Mouse (Mus musculus) gastrocnemius, postnatal 4 days (tissue): ENCODE data around the gene Opa1. TPM values are rescaled to one million over a fixed set of nuclear protein-coding genes. Genes with fewer than 3 reads are reported as not detected.

Experiments used
- DNase-seq, 2 experiments: peaks; one replicate each; pipeline ENCODE4 v3.0.0; 2021 to 2022; ENCODE audit warnings: low spot score in 2 of 2, mixed read lengths in 2 of 2
- long read RNA-seq, 2 experiments: library from polyadenylated mRNA; stranded (forward); transcript quantifications; one replicate each; pipeline ENCODE4 v2.0.0; 2021
- total RNA-seq, 2 experiments: library from RNA; stranded (reverse); gene quantifications; 2 replicates each; pipeline ENCODE4 v1.2.3; 2021

The Opa1 gene
- 10 to 100 TPM; 57.7 to 59.4 TPM for total RNA-seq
- long read RNA-seq, experiment 1, full-length matches to known transcripts = 35 of 82 reads
- long read RNA-seq, experiment 1, partial matches to known transcripts = 7 of 82 reads
- long read RNA-seq, experiment 1, other reads (novel, unspliced or antisense) = 40 of 82 reads
- long read RNA-seq, experiment 2, full-length matches to known transcripts = 29 of 86 reads
- long read RNA-seq, experiment 2, partial matches to known transcripts = 7 of 86 reads
- long read RNA-seq, experiment 2, other reads (novel, unspliced or antisense) = 50 of 86 reads

DNA sequence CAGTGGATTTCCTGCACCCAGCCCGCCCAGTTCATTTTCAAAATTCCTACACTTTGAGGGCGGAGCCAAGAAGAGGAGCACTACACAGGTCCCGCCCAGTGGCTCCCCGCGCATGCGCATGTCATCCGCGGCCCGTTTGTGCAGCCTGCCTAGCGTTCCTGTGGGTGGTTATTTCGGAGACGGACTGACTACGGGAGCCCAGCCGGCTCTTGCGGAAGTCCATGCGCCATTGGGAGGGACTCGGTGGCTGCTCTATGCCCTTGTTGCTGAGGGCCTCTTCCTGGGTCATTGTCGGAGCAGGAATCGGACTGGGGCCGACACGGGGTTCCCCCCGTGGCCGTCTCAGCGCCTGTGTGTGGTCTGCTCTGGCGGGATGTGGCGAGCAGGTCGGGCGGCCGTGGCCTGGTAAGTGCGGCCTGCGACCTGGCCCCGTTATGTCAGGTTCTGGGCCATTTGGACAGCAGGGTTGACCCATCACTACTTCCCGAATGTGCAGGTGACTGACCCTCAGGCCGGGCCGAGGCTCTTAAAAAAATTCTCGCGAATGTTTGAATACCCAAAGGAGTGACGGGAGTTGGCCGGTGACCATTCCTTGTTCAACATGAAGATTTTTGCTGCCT lies at the start of gene Opa1:
Gene Opa1, plus strand, starts transcription at position 168 of the 620 bp plus-strand sequence.
- peak; percentile 95 to 98 for DNase-seq

DNA sequence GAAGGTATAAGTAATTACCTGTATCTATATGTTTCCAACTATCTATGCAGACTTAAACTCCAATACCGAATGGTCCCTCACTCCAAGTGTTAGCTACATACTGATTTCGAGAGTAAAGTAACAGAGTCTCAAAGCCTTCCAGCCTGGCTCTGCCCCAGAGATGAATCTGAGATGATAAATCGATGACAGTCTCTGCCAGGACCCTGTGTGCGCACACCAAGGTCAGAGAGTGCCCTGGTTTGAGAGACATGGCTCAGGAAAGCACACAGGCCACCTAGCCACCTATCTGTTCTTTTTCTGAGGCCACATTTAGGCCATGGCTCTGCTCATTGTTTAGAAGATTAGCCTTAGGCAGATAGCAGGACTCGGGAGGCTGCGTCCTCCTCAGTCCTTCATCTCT lies 45.5 kb upstream of the Opa1 start:
- no peak for DNase-seq

DNA sequence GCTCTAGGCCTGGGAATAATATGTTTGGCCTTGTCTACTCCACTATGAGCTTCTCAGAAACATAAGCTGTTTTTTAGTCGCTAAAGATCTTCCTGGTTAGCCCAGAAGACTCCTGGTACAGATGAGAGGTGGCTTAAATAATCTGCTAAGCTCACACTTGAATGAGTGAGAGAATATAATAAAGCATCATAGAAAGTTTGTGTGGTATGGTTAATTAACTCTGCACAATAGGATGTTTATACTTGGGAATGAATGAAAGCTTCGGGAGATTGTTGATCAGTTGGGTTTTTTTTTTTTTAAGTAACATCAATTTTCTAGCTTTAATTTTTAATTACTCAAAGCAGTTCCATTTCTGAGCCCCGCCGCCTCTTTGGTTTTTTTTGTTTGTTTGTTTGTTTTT lies 43.3 kb upstream of the Opa1 start:
- no peak for DNase-seq

DNA sequence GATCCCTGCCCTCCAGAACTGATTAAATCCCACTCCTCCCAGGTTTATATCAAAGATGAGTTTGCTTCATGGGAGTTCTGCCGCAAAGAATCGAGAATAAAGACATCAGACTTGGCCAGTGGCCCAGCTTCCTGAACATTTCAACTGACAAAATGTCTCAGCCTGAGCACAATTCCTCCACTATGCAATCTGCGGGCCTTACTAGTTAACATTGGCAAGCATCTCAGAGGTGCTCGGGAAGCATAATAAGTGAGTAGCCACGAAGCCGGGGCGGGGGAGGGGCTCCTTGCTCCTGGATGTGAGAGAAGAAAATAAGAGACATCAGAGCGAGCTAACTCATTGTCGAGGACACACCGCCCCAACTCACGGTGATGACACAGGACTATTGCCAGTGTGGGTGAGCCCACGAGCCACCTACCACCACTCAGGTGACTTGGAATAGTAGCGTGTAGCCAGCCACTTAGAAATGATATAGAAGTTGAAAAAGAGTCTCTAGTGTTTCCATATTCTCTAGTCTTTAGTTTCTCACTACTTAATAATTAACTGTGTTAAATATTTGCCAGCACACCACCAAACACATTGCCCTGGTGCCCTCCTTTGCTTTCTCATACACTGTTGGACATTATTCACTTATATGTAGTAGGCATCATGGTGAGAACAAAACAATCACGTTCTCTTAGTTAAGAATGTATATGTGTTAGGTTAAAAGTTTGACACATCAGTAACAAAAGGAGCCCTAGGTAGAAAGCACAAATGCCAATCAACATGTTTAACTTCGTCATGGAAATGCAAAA lies 42.5 kb upstream of the Opa1 start:
- no peak for DNase-seq

DNA sequence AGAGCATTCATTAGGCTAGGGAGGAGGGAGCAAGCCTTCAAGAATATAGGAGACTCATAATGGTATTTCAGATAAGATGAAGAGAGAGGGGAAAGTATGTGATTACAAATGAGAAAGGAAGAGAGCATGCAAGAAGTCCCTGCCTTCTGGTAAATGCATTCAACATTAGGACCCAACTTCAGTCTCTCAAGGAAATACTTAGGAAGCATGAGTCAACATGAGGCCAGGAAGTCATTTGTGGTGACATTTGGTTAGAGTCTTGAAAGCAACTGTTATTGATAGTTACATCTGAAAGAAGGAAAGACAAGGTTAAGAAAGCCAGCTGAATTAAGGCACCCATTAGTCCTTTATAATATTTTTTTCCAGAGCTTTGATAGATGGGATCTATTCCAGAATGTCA lies 39.2 kb upstream of the Opa1 start:
- no peak for DNase-seq

DNA sequence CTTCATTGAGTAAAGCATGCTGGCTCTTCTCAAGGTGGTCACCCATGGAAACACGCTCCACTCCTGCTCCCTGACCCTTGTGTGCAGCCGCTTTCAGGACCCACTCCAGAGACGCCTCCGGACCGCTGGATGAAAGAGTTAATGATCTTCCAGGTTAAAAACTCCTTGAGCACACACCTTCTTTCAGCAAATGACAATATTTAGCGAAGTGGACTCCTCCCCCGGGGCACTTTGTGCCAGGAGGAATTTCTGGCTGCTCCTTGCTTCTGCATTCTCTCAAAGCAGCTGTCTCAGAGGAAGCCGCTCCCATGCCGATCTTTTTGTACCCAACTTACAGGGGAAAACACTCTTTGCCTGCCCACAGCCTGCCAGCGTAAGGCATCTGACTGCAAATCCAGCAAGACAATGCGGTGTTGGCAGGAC lies 37.9 kb upstream of the Opa1 start:
- no peak for DNase-seq

DNA sequence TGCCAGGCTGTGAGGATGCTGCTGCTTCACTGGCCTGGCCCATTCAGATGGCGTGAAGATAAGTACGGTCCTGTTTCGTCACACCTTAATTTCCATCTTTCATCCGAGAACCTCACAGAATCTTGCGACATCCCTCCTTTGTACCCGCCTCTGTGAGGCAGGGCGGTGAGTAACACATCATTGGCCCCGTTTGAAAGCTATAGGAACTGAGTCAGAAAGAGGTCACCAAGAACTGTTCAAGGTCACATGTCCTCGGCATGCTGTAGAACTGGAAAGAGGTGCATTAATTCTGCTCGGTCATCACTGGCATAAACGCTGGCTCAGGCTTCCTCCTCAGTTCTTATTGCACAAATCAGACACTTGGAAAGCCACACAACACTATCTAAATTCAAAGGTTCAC lies 34.3 kb upstream of the Opa1 start, which contains the start of gene Atp13a4:
Gene Atp13a4, minus strand, starts transcription at position 36 of the 400 bp plus-strand sequence.
- no peak for DNase-seq

DNA sequence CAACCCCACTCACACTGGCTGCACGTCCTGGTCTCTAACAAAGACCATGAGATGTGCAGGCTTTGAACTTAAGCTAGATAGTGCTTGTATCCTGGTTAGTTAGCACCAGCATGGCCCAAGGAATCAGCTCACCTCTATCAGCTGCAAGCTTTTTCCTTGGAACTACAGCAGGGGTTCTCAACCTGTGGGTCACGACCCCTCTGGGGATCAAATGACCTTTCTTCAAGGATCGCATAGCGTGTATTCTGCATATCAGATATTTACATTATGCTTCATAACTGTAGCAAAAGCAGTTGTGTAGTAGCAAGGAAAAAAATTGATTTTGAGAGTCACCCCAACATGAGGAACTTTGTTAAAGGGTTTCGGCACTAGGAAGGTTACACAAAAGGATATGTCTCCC lies 19.5 kb upstream of the Opa1 start:
- DNase-seq = no peak

DNA sequence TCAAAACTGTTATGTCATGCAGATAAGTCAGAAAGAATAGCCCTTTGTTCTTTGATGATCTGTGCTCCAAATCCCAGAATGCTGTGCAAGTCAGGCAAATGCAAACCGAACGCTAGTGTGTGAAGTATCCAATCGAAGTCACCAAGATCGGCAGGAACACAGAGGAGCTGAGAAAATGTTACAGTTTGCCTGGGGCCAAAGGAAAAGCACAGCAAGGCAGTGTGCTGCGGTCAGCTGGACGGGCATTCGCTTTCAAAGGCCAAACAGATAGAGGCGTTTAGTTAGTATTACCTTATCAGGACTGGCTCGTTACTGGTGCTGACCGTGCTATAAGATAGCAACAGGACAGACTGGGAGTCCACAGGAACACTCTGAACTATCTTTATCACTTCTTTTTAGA lies 18.7 kb upstream of the Opa1 start:
- DNase-seq = no peak

DNA sequence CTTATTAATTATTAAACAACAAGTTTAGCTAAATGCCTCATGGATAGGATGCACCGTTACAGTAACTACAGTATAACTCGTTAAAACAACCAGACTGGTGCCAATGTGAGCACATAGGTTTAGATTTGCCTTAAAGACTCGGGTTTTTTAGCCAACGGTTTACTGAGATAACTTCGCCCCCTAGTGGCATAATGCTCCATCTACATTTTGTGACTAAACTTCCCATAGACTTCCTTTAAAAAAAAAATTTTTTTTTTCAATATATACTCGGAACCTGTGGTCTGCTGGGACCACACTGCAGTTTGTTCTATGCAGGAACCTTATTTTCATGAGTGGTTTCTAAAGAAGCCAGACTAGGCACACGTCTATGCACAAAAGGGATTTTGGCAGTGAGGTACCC lies 18.3 kb upstream of the Opa1 start:
- DNase-seq = peak in 1 of 2 experiments; percentile 24

DNA sequence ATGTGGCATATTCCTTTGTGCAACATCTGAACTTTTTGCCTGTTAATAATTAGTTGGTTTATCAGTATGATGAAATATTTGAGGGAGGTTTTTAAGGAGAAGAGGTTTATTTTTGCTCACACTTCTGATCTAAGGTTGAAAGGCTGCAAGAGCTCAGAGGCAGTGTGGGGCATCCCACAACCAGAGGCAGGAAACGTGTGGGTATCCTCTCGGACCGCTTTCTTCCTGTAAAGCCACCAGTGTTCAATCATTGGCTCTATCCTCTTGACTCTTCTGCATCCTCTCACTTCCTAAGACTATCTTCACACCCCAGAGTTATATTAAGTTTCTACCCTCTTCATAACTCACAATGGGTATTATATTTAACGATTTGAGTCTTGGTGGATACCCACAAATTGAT lies 5.1 kb upstream of the Opa1 start:
- DNase-seq = no peak

DNA sequence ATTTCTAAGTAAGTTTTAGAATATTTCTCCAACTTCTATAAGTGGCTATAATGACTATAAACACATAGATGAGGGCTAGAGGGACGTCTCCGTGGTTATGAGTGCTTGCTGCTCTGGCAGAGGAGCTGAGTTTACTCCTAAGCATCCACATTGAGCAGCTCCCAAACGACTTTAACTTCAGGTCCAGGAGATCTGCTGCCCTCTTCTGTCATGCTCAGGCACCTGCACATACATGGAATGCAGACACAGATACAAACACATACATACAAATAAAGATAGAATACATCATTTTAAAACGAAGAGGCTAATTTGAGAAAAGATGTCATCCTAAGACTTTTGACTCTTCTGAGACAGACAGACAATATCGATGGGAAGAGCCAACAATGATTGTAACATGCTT lies 3.5 kb upstream of the Opa1 start:
- DNase-seq = no peak

DNA sequence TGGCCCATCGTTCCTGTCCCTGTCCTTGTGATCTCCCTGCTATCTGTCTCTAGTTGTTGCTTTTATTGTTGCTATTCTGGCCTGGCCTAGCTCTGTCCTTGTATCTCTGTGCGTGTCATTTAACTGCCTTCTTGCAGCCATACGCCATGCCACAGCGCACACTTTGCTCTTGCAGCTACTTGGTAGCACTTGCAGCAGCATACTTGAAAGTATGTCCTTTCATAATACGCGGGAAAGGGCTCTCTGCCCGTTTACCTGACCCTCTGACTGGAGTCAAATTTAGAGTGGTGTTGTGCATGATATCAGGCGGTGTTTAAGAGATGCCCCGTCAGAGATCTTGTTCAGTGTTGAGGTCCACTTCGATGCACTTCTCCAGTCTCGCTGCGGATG lies 648 bp downstream of the Opa1 start:
- DNase-seq = no peak

DNA sequence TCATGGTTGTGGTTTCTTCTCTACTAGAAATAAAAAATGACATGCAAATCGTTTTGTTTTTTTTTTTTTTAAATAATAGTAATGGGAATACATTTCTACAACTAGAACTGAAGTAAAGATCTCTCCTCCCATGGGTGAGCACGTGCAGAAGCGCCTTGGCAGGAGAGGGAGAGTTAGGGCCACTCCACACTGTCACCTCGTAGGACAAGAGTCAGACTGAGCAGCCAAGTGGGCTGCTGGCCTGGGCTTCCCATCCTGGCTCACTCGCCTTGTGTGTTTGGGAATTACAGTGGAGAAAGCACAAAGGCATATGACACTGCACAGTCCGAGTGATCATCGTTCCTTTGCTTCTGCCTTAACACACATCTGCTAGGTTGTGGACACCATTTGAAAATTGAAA lies 13.0 kb downstream of the Opa1 start:
- no peak for DNase-seq

DNA sequence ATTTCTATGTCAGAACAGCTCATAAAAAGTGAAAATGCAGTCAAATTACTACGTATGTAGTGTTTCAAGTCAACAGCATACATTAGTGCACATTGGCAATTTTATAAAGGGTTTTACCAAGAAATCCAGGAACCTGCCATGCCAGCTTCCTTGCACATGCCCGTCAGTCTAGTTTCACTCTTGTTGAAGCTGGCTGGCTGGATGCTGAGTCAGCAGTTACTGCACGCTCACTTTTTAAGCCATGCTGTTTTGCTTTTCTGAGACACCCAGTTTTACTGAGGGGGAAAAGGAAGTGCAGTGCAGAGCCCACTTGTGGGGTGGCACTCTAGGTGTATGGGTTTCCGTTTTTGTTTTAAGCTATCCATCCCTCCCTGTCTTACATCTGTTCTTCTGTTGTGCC lies 18.0 kb downstream of the Opa1 start:
- DNase-seq = no peak

DNA sequence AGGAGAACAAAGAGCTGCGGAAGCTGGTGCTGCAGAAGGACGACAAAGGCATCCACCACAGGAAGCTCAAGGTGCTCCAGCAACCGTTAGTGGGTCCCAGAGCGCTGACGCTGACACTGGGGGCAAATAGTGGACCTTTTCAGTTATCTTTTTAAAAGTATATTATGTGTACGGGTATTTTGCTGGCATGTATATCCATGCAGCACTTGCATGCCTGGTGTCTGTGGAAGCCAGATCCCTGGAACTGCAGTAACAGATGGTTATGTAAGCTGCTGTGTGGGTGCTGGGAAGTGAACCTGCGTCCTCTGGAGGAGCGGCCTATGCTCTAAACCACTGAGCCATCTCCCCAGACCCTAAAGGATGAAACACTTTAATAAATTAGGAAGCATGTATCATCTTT lies 26.4 kb downstream of the Opa1 start:
- no peak for DNase-seq

DNA sequence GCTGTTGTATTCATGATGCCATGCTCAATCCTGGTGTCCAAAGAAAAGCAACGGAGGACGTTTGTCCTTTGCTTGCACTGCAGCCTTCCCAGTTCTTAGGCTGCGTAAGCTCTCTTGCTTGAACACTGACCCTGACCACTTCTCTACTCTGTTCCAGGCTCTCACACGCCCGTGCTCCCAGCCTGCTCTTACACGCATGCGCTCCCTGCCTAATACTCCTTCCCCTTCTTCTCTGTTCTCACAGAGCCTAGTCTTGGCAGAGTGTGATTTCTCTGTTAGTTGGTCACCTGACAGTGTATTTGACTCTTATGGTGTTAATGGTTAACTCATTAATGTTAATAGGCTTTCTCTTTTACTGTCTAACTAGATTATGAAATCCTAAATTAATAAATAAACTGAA lies 28.0 kb downstream of the Opa1 start:
- DNase-seq = no peak

DNA sequence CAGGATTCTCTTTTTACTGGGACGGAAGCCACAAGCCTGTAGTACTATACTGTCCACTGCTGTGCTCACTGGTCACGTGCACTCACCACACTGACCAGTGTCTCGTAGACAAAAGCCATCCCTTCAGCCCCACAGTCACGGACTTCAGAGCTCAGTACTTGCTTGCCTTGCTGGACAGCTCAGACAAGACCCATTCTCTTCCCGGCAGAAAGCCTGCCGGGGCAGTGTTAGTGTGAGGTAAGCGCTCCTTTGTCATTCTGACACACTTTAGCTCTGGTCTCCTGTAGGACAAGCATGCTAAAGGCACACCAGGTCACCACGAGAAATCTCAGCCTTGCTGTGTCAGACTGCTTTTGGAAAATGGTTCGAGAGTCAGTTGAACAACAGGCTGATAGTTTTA lies 35.6 kb downstream of the Opa1 start:
- DNase-seq = no peak

DNA sequence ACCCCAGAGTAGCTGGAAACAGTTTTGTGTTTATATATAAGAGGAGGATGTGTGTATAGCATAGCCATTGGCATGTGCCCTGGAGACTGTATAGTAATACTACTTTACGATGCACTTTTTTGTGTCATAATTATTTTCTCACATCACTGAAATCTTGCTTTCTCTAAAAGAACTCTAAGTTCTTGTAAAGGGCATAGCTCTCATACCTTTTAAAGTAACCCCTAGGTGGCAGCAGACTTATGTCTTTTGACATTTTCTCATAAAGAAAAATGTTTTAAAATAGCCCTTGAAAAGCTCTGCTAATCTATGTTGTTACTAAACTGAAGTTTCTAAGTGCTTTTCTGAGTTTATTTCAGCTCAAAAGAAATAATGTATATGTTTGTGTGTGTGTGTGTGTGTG lies 49.9 kb downstream of the Opa1 start:
- DNase-seq = no peak

DNA sequence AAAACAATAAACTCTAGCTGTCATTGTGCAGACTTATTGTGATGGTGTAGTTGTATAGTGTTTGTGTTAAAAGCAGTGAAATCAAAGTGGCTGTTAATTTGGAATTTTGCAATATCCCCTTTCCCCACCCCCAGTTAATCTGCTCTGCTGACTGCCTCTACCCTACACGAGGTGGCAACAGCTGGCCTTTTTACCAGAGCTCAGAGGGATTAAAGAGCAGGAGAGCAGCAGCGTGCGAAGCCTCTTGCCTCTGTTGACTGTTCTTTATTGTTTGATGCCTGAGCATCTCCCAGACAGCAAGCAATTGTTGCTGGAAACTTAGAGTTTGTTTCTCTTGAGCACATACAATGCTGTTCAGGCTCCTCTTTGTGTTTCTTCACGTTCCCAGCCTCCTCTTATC lies 56.6 kb downstream of the Opa1 start:
- no peak for DNase-seq

DNA sequence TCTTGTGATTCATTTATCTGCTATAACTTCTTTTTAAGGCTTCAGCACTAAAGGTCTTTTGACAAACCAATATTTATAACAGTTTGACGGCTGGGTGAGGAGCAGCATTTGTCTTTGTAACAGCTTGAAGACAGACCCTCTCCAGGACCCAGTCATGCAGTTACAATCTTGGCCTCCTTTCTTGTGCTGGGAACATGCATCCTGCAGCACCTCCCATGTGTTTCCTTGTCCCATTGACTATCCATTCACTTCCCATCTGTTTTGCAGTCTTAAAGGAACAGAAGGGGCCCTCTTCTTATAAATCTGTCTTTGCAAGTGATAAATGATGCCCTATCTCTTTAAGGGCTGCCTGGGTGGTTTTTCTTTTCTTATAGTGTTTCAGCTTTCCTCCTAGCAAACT lies 63.2 kb downstream of the Opa1 start:
- DNase-seq = no peak

DNA sequence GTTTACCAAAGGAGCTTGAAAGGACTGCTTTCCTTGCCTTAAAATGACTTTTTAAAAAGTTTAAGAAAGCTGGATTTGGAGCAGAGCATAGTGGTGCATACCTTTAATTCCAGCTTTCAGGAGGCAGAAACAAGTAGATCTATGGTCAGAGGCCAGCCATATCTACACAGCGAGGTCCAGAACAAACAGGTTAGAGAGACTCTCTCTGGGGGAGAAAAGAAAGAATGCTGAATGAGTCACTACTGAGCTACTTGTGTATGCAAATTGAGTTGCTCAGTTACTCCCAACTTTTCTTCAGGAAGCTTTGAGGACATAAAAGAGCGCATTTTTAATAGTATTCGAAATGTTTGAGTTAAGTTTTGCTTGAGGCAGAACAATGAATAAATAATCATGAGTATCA lies 65.7 kb downstream of the Opa1 start:
- no peak for DNase-seq
